Mouse (Mus musculus): Measurements from ENCODE around the gene Gabpb2.
A peak's percentile ranks its signal among the peaks of the same experiment; 100 is the strongest.
"Not testable (repeated sequence)": the region's sequence is repeated elsewhere in the genome, so short reads cannot be mapped to it uniquely, and the experiment has no call there.

Gabpb2 gene

DNA sequence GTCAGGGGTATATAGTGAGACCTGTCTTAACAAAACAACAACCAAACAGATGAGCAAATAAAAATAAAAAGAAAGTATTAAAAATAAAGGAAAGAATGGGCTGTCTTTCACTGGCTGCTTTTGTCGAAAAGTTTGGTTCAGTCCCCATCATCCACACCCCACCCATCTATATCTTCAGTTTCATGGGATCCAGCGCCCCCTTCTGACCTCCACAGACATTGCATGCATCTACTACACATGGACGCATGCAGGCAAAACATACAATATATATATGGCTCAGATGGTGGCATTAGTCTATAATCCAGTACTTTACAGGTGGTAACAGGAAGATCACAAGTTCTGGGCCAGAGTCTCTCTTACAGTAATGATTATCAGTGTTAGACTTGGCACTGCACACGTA, 63.8 kb downstream of the Gabpb2 start:
- no peak for DNase-seq

GRCm38 (mm10) chr3:95147924-95148323, 69.8 kb downstream of the Gabpb2 start:
- no peak for DNase-seq

DNA sequence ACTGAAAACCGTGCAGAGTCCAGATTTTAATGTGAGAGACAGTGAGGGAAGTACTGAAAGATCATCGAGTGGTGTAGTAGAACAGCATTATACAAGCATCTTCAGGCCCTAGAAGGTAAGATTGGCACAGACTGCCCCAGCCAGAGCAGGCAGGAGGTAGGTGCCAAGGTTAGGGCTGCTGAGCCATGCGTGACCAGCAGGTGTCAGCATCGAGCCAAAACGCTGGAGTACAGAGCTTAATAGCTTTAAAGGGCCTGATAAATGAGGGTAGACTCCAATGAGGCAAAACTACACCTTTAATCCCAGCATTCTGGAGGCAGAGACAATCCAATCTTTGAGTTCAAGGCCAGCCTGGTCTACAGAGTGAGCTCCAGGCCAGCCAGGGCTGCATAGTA, 75.1 kb downstream of the Gabpb2 start:
- DNase-seq: peak; percentile 75

GRCm38 (mm10) chr3:95141952-95142616, 75.6 kb downstream of the Gabpb2 start, which contains the start of gene Tnfaip8l2:
Tnfaip8l2 (minus strand) TSS chr3:95142360.
- DNase-seq: peak; percentile 59

DNA sequence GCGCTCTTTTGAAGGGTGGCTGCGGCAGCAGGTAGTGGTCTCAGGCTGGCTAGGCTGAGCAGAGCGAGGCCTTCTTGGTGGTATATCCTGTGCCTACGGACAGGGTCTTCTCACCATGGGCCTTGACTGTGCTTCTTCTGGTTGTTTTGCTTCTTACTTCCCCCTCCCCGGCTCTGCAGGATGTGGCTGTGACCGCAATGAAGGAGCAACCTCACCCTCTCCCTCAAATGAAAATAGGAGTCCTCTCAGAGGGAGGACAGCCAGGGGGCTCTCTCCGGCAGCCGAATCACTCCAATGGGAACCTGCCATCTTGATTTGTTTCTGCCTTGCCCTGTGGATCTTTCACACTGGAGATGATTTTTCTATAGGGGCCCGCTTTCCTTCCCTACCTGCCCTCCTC, 76.2 kb downstream of the Gabpb2 start:
- DNase-seq: peak; percentile 59

DNA sequence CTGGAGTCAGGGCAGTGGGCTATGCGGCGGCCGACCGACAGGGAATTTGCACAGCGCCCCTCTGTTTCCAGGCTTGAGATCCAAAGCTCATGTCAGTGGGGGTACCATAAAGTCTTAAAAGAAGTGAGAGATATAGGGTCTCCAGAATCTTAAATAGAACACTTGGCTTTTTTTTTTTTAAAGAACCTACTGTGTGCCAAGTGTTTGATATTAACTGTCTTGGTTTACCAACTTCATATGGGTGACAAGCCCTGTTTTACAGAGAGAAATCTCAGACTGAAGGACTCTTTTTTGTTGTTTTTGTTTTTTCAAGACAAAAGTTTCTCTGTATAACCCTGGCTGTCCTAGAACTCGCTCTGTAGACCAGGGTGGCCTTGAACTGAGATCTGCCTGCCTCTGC, 76.9 kb downstream of the Gabpb2 start:
- DNase-seq: no peak

- DNase-seq: no peak
These were observed 77.5 kb downstream of the Gabpb2 start for GRCm38 (mm10) chr3:95140289-95140595.

DNA sequence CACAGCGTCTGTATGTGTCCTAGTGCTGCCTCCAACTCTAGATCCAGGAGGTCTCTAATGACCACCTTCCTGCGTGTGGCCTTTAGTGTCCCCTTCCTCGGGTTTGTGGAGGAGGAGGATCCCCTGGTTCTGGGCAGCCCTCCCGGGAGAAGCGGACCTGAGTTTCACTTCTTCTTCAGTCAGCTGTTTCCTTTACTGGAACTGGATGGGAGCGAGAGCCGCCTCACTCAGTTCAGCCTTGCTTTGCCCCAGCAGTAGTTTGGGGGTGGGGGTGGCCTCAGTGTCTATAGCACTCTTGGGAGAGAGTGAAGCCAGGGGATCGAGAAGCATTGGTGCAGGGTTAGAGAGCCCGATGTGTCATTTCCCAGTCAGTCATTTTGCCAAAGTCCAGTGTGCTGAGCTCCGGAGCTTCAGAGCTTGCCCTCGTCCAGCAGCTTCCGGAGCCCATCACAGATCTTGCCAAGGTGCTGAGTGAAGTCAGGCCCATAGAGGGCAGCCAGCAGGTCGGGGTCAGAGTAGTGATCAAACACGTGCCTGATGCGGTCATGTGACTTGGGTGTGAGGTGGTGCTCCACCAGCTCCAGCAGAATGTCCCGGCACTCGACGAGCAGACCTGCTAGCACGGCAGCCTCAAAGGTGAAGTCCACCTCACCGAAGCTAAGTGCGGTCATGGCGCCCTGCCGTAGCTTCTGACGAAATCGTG, 78.0 kb downstream of the Gabpb2 start:
- peak; percentile 54 for DNase-seq

- no peak for DNase-seq
These were observed 81.4 kb downstream of the Gabpb2 start for GRCm38 (mm10) chr3:95136336-95136735.

- DNase-seq: no peak
These were observed 82.2 kb downstream of the Gabpb2 start for GRCm38 (mm10) chr3:95135433-95136052.

DNA sequence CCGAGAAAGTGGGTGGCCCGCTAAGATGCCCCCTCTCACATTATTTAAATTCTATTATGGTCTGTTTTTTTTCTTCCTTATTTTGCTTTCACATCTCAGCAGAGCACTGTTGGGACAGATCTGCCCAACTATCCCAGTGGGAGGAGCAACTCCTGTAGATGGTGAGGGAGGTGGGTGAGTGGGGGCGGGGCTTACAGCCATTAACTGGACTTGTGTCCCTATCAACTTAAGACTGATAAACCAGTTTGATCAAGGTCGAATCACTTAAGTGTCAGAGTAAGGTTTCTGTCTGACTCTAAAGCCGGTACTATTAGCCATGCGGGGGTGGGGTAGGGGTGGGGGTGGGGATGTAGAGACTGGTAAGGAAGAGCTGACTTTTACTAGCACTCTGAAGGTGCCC, 82.7 kb downstream of the Gabpb2 start:
- peak; percentile 78 for DNase-seq

- not testable (repeated sequence) for DNase-seq
These were observed 83.6 kb downstream of the Gabpb2 start for GRCm38 (mm10) chr3:95134133-95134532.

- peak; percentile 97 for DNase-seq
These were observed 84.0 kb downstream of the Gabpb2 start, which contains the start of the genes Scnm1 and Lysmd1 for GRCm38 (mm10) chr3:95133680-95134101. Scnm1 (minus strand) TSS chr3:95134011. Lysmd1 (plus strand) TSS chr3:95134088.

- no peak for DNase-seq
These were observed 84.5 kb downstream of the Gabpb2 start for GRCm38 (mm10) chr3:95133176-95133575.

GRCm38 (mm10) chr3:95132389-95132788, 85.3 kb downstream of the Gabpb2 start:
- DNase-seq: not testable (repeated sequence)

All from layer of hippocampus, adult 9-11 months (tissue).